In genomic region chr10:19185790-19186581, GRCm38 (mm10) we compare ENCODE assay signal across 8 mouse cellular contexts.
DNase-seq lines count a peak whose midpoint lies in the region; ATAC-seq and TF ChIP-seq lines count a peak whose summit lies in the region.

No protein-coding gene starts in this region.

- ATAC-seq in frontal cortex, adult (ENCODE audit: low TSS enrichment), result peak; percentile 79
- ATAC-seq in erythroblast, adult 5-6 weeks (replicated peaks; ENCODE audit: low FRiP score, poor library complexity, severe bottlenecking), result peak; percentile 73
- ATAC-seq in lung, postnatal 0 days, result peak; percentile 78

- H3K9me3 ChIP-seq in hindbrain, embryonic 10.5 days, result no peaks in the 10 kb centered on the region
- no peaks in the 10 kb centered on the region for H3K9me3 ChIP-seq in lung, postnatal 0 days (ENCODE audit: low read length)

- H3K36me3 ChIP-seq in hindbrain, embryonic 10.5 days, result no peaks in the 10 kb centered on the region
- no peaks in the 10 kb centered on the region for H3K36me3 ChIP-seq in lung, postnatal 0 days (ENCODE audit: insufficient read depth, low read length)

- DNase-seq in frontal cortex, postnatal 10 days (ENCODE audit: low spot score in 2 of 2), result no peak
- peak; percentile 88 for DNase-seq in brain, embryonic 14.5 days (ENCODE audit: low read depth)
- peak; percentile 44 for DNase-seq in hindbrain, embryonic 10.5 days (ENCODE audit: low spot score)
- DNase-seq in layer of hippocampus, adult 9-10 months (ENCODE audit: low spot score), result peak; percentile 20
- peak; percentile 97 for DNase-seq in lung, postnatal 0 days (ENCODE audit: low spot score)
- DNase-seq in retina, adult 2 months (ENCODE audit: low read depth, low spot score), result peak; percentile 42

- no peak for TF ChIP-seq POLR2A in brain, embryonic 14.5 days (IDR thresholded peaks at IDR 0.05; ENCODE audit: borderline replicate concordance, extremely low read depth, insufficient read depth, insufficient read length, poor library complexity, severe bottlenecking)

- H3K27ac ChIP-seq in hindbrain, embryonic 10.5 days, result peak overlapping the region; percentile 79
- H3K27ac ChIP-seq in lung, postnatal 0 days (ENCODE audit: low read length), result no peak overlapping the region

- peak overlapping the region; percentile 30 for H3K9ac ChIP-seq in lung, postnatal 0 days (replicated peaks; ENCODE audit: low read depth)

- H3K27me3 ChIP-seq in hindbrain, embryonic 10.5 days (ENCODE audit: insufficient read depth, poor library complexity, severe bottlenecking), result peaks cover 22% of the 10 kb centered on the region
- no peaks in the 10 kb centered on the region for H3K27me3 ChIP-seq in lung, postnatal 0 days (replicated peaks; ENCODE audit: insufficient read depth, low read length)

- peak overlapping the region; percentile 42 for H3K4me3 ChIP-seq in hindbrain, embryonic 10.5 days
- H3K4me3 ChIP-seq in lung, postnatal 0 days (ENCODE audit: low read depth, low read length), result peak overlapping the region; percentile 30

- peak overlapping the region; percentile 43 for H3K4me2 ChIP-seq in lung, postnatal 0 days (replicated peaks; ENCODE audit: low read depth, low read length)

- H3K4me1 ChIP-seq in hindbrain, embryonic 10.5 days (replicated peaks), result peaks cover 9% of the 10 kb centered on the region; the same call in 1 of the 2 replicates
- no peaks in the 10 kb centered on the region for H3K4me1 ChIP-seq in lung, postnatal 0 days (ENCODE audit: insufficient read depth, low read depth, low read length)

- peak; percentile 59; the same call in 1 of the 2 replicates for TF ChIP-seq EP300 in lung, postnatal 0 days (IDR thresholded peaks at IDR 0.05)

- TF ChIP-seq CTCF in brain, embryonic 14.5 days (IDR thresholded peaks at IDR 0.05; ENCODE audit: borderline replicate concordance, extremely low read depth, insufficient read depth, insufficient read length), result peak; percentile 76; the same call in 1 of the 2 replicates
- peak; percentile 90 for TF ChIP-seq CTCF in lung, postnatal 0 days (IDR thresholded peaks at IDR 0.05)

- WGBS in hindbrain, embryonic 10.5 days, result 18% methylated on average over 18 of the region's 18 CpGs
- WGBS in lung, postnatal 0 days, result 6% methylated on average over 18 of the region's 18 CpGs

Comparison
In these comparisons a context has a peak if more than half of its experiments do, and no peak if none do; other contexts are left out.
1. DNase-seq: peak in brain, embryonic 14.5 days (single experiment), hindbrain, embryonic 10.5 days (single experiment), layer of hippocampus, adult 9-10 months (single experiment), lung, postnatal 0 days (single experiment) and retina, adult 2 months (single experiment); none in frontal cortex, postnatal 10 days (0 of 2).
2. Peak in every context shown above with its lines, with median percentiles within 50 percentile points of each other: ATAC-seq.